Mouse (Mus musculus) kidney, adult 2 months (tissue): ENCODE data around the gene Gm16867.
"Not testable (repeated sequence)": the region's sequence is repeated elsewhere in the genome, so short reads cannot be mapped to it uniquely, and the experiment has no call there.

Source experiments
- CTCF ChIP-seq: fragments of 200-500 bp; conservative IDR thresholded peaks from 2 replicates; pipeline ENCODE4 v1.5.1; 2011; ENCODE audit warnings: low read depth, mild to moderate bottlenecking, control low read depth, low read length, moderate library complexity, mixed read lengths; ENCODE audit not compliant: insufficient read depth, insufficient read length
- POLR2A ChIP-seq: fragments of 200-500 bp; IDR thresholded peaks from one replicate; pipeline ENCODE4 v1.6.1; 2011; ENCODE audit warnings: low read depth, low read length, control low read depth

DNA sequence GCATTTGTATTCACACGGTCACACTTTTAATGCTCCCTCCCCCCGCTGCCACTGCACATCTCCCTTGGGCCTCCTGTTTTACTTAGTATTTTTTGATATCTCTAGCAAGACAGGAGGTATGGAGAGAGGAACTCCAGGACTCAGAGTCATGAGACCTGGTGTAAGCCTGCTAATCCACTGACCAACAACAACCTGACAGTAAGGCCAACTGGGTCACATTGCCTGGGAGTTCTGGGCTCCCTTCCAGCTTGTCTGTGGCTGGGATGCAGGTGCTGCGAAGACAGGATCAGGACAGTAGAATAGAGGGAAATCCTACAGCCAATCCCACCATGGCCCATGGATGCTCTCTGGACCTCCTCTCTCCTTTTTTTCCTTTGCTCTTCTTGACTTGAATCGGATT is 38.7 kb downstream of the Gm16867 start:
- TF ChIP-seq CTCF, POLR2A: not testable (repeated sequence)
